Mouse (Mus musculus) intestine, embryonic 16.5 days (tissue): Measurements from ENCODE around the gene Cox11. TPM values are rescaled to one million over a fixed set of nuclear protein-coding genes. Genes with fewer than 3 reads are reported as not detected.

Experiments
- ATAC-seq: fragments of 200-750 bp; cut with Nextera tagmentation; 2 replicates; pipeline ENCODE4 v1.8.0; 2017; ENCODE audit warnings: moderate TSS enrichment, moderate library complexity
- H3K27ac ChIP-seq: fragments of 300-500 bp; sonication (generic); 2 replicates; pipeline ENCODE4 v1.5.1; 2014; ENCODE audit warnings: mild to moderate bottlenecking, low read length
- H3K27me3 ChIP-seq: fragments of 300-500 bp; sonication (generic); replicated peaks from 2 replicates; pipeline ENCODE4 v1.6.1; 2014; ENCODE audit warnings: low read length, control low read depth, mixed read lengths; ENCODE audit not compliant: control insufficient read depth, insufficient read depth
- H3K36me3 ChIP-seq: fragments of 300-500 bp; sonication (generic); 2 replicates; pipeline ENCODE4 v1.6.1; 2014; ENCODE audit warnings: low read length, control low read depth; ENCODE audit not compliant: control insufficient read depth, insufficient read depth
- H3K4me1 ChIP-seq: fragments of 300-500 bp; sonication (generic); 2 replicates; pipeline ENCODE4 v1.6.1; 2014; ENCODE audit warnings: low read length, control low read depth, mixed read lengths; ENCODE audit not compliant: control insufficient read depth, insufficient read depth
- H3K4me2 ChIP-seq: fragments of 300-500 bp; sonication (generic); 2 replicates; pipeline ENCODE4 v1.6.1; 2014; ENCODE audit warnings: low read depth, low read length, control low read depth
- H3K4me3 ChIP-seq: fragments of 300-500 bp; sonication (generic); 2 replicates; pipeline ENCODE4 v1.5.1; 2014; ENCODE audit warnings: mild to moderate bottlenecking, low read length
- H3K9ac ChIP-seq: fragments of 300-500 bp; sonication (generic); 2 replicates; pipeline ENCODE4 v1.6.1; 2014; ENCODE audit warnings: low read depth, low read length
- H3K9me3 ChIP-seq: fragments of 300-500 bp; sonication (generic); 2 replicates; pipeline ENCODE4 v1.6.1; 2016; ENCODE audit warnings: low read length, control low read depth; ENCODE audit not compliant: control insufficient read depth
- WGBS: fragments of 180-500 bp; shearing (Covaris S2); extraction: QIAGEN DNeasy Blood & Tissue Kit; methylation state at CpG from one replicate; pipeline ENCODE4 v1.1.7; 2014; 5-methylcytosine and 5-hydroxymethylcytosine counted together
- polyA plus RNA-seq: library from polyadenylated mRNA; unstranded; fragments of >200 nt; fragmentation: Nextera tagmentation; extraction: Ambion mirVana; gene quantifications from 2 replicates; pipeline ENCODE4 v1.2.1, GENCODE M21; 2015

Cox11 gene
- 24.2 and 25.9 TPM in 2 replicates for polyA plus RNA-seq

GRCm38 (mm10) chr11:90637440-90638311 lies at the start of gene Cox11, which contains the start of gene Stxbp4:
Gene Cox11 (plus strand): TSS chr11:90638173.
Gene Stxbp4 (minus strand): TSS chr11:90638084.
- Histone ChIP-seq H3K36me3 (no peaks in the 10 kb centered on the region), H3K27ac (peak within 1 kb of the TSS; percentile 90), H3K27me3 (no peaks in the 10 kb centered on the region), H3K4me1 (peaks cover 9% of the 10 kb centered on the region; the same call in 1 of the 2 replicates), H3K9ac (peak within 1 kb of the TSS; percentile 96), H3K9me3 (no peaks in the 10 kb centered on the region), H3K4me2 (peak within 1 kb of the TSS; percentile 77), H3K4me3 (peak within 1 kb of the TSS; percentile 94)
- peak; percentile 97 for ATAC-seq
- under 1% methylated on average over 48 of the region's 48 CpGs for whole genome bisulfite sequencing

DNA sequence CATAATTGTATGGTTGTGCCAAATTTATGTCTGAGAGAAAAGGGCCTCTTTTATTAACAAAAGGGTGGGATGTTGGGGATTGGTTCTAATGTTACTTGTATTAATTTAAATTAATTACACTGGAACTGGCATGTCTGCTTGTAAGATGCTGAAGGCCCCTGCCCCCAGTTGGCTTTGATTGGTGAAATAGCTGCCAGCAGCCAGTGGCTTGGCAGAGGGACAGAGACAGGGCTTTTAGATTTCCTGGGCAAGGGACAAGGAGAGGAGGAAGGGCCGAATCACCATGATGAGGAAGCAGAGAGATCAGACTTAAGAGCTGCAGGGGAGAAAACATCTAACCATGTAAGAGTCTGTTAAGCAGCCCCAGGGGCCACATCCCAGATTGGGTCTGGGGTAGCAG lies 47.0 kb upstream of the Cox11 start:
- no peak for ATAC-seq
- Histone ChIP-seq H3K9ac (no peak overlapping the region), H3K27ac (no peak overlapping the region), H3K36me3 (0 out of 2 replicates have a peak, but pooled peaks cover 3% of the 10 kb centered on the region), H3K27me3 (no peaks in the 10 kb centered on the region), H3K9me3 (no peaks in the 10 kb centered on the region), H3K4me2 (no peak overlapping the region), H3K4me1 (no peaks in the 10 kb centered on the region), H3K4me3 (no peak overlapping the region)
- 92% methylated on average over 1 of the region's 1 CpGs for WGBS

DNA sequence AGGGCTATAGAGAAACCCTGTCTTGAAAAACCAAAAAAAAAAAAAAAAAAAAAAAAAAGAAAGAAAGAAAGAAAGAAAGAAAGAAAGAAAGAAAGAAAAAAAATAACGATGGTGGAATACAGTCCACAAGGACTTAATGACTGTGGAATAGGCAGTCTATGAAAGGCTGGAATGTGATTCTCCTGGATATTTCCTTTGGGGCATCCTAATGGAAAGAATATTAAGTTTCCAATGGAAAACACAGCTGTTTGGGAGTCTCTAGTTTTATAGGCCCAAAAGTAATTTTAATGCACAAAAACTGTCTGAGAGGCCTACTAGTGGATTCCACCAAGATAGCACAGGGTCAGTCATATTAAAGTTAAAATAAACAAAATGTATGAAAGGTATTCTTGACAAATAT lies 42.1 kb upstream of the Cox11 start:
- H3K9me3 ChIP-seq, result no peaks in the 10 kb centered on the region
- WGBS, result 84% methylated on average over 1 of the region's 1 CpGs
- H3K4me1 ChIP-seq, result no peaks in the 10 kb centered on the region
- no peaks in the 10 kb centered on the region for H3K36me3 ChIP-seq
- no peaks in the 10 kb centered on the region for H3K27me3 ChIP-seq
- no peak overlapping the region for H3K4me2 ChIP-seq
- no peak for ATAC-seq
- H3K27ac ChIP-seq, result no peak overlapping the region
- H3K9ac ChIP-seq, result no peak overlapping the region
- H3K4me3 ChIP-seq, result no peak overlapping the region

DNA sequence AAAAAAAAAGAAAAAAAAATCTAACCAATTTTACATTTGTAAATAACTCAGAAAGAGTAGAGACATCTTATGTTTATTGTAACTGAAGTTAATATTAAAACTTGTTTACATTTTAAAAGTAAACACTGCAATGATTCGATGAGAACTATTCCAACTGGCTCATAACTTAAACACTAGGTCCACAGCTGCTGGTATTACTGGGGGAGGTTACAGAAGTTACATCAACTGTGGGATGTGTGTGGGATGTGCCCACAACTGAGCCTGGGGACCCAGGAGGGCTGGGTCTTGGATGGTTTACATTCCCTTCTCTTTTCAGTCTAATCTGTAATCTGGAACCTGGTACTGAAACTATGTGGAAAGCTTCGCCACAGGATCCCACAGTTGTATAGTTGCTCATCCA lies 34.9 kb upstream of the Cox11 start:
- Histone ChIP-seq H3K9me3 (no peaks in the 10 kb centered on the region), H3K27ac (no peak overlapping the region), H3K4me1 (no peaks in the 10 kb centered on the region), H3K27me3 (no peaks in the 10 kb centered on the region), H3K9ac (no peak overlapping the region), H3K4me3 (no peak overlapping the region), H3K36me3 (no peaks in the 10 kb centered on the region), H3K4me2 (no peak overlapping the region)
- WGBS, result 67% methylated on average over 2 of the region's 2 CpGs
- 0 out of 2 replicates have a peak, but pooled peaks have one; percentile 26 for ATAC-seq

GRCm38 (mm10) chr11:90612118-90612517 lies 25.9 kb upstream of the Cox11 start:
- no peak overlapping the region for H3K4me3 ChIP-seq
- H3K36me3 ChIP-seq, result no peaks in the 10 kb centered on the region
- H3K9ac ChIP-seq, result no peak overlapping the region
- H3K9me3 ChIP-seq, result no peaks in the 10 kb centered on the region
- ATAC-seq, result no peak
- H3K4me1 ChIP-seq, result no peaks in the 10 kb centered on the region
- no peak overlapping the region for H3K27ac ChIP-seq
- no peaks in the 10 kb centered on the region for H3K27me3 ChIP-seq
- no peak overlapping the region for H3K4me2 ChIP-seq

DNA sequence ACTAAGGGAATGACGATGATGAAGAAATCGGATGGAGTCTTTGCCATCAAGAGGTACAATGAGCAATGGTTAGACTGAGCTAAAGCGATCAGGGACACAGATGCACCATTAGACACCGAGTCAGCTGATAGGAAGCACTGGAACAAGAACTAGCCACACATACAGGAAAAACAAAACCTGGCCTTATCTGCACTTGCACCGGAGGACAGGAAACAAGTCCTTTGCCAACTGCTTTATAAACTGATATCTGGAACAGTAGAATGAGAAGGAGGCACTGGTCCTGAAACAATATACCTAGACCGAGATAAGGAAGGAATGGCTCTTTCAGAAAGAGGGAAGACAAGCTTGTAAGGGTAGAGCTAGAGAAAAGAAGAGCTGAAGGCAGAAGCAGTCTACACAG lies 23.2 kb upstream of the Cox11 start:
- Histone ChIP-seq H3K27me3 (no peaks in the 10 kb centered on the region), H3K9me3 (no peaks in the 10 kb centered on the region), H3K27ac (no peak overlapping the region), H3K9ac (no peak overlapping the region), H3K4me1 (no peaks in the 10 kb centered on the region), H3K36me3 (no peaks in the 10 kb centered on the region), H3K4me2 (no peak overlapping the region), H3K4me3 (no peak overlapping the region)
- no peak for ATAC-seq
- 84% methylated on average over 6 of the region's 6 CpGs for WGBS

- no peak overlapping the region for H3K4me2 ChIP-seq
- H3K9ac ChIP-seq, result no peak overlapping the region
- H3K4me3 ChIP-seq, result no peak overlapping the region
- no peaks in the 10 kb centered on the region for H3K4me1 ChIP-seq
- no peaks in the 10 kb centered on the region for H3K9me3 ChIP-seq
- H3K27me3 ChIP-seq, result no peaks in the 10 kb centered on the region
- no peaks in the 10 kb centered on the region for H3K36me3 ChIP-seq
- H3K27ac ChIP-seq, result no peak overlapping the region
- ATAC-seq, result no peak
Observed at GRCm38 (mm10) chr11:90616431-90616830, 21.5 kb upstream of the Cox11 start.

DNA sequence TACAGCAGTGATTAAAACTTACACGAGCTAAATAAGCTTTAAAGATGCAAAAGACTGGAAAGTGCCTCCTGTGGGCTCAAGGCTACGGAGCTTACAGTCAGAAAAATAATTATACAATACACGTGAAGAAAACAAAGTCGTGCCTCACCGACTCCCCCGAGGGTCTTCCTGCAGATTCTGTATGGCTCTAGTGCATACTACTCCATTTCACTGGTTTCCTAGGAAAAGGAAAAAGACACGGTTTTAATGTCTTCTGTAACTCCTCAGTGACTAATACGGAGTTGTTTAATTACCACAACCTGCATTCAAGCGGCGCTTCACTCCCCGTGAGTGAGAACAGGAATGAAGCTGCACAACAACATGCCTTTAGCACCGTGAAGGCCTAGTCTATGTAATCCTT lies 15.9 kb upstream of the Cox11 start:
- no peak for ATAC-seq
- Histone ChIP-seq H3K9ac (no peak overlapping the region), H3K9me3 (no peaks in the 10 kb centered on the region), H3K4me3 (no peak overlapping the region), H3K27ac (no peak overlapping the region), H3K4me2 (no peak overlapping the region), H3K27me3 (no peaks in the 10 kb centered on the region), H3K4me1 (no peaks in the 10 kb centered on the region), H3K36me3 (no peaks in the 10 kb centered on the region)
- WGBS, result 87% methylated on average over 12 of the region's 12 CpGs

GRCm38 (mm10) chr11:90622500-90622899 lies 15.5 kb upstream of the Cox11 start:
- no peak overlapping the region for H3K9ac ChIP-seq
- H3K4me3 ChIP-seq, result no peak overlapping the region
- no peaks in the 10 kb centered on the region for H3K27me3 ChIP-seq
- no peak overlapping the region for H3K27ac ChIP-seq
- H3K9me3 ChIP-seq, result no peaks in the 10 kb centered on the region
- no peak overlapping the region for H3K4me2 ChIP-seq
- no peak for ATAC-seq
- WGBS, result 89% methylated on average over 7 of the region's 7 CpGs
- H3K36me3 ChIP-seq, result no peaks in the 10 kb centered on the region
- H3K4me1 ChIP-seq, result no peaks in the 10 kb centered on the region
